Mouse (Mus musculus) adrenal gland, postnatal 10 days (tissue): Measurements from ENCODE around the gene Kdm5a. TPM values are rescaled to one million over a fixed set of nuclear protein-coding genes. Genes with fewer than 3 reads are reported as not detected.

Experiments
- total RNA-seq, 2 experiments: library from RNA; stranded (reverse); gene quantifications; 2 replicates each; pipeline ENCODE4 v1.2.3; 2021

The Kdm5a gene
- total RNA-seq, 2 experiments from 2014 or later = 47.6 to 61.9 TPM

Other genes starting within 250 kb of the Kdm5a start
- under 1 TPM; 0.24 to 0.27 TPM for gene D330020A13Rik, start 69.8 kb upstream of the Kdm5a start, total RNA-seq
- gene B4galnt3, start 69.6 kb upstream of the Kdm5a start, total RNA-seq = 1 to 10 TPM; 3.7 to 4.6 TPM
- gene Ccdc77, start 250 bp downstream of the Kdm5a start, total RNA-seq = 10 to 100 TPM in 1 of 2 experiments, 1 to 10 TPM in 1; 9.1 to 11.0 TPM
- gene Il17ra, start 99.1 kb downstream of the Kdm5a start, total RNA-seq = 10 to 100 TPM in 1 of 2 experiments, 1 to 10 TPM in 1; 9.6 to 11.3 TPM
- gene Tmem121b, start 129.7 kb downstream of the Kdm5a start, total RNA-seq = under 1 TPM; 0.12 to 0.15 TPM
- 10 to 100 TPM; 24.9 to 34.0 TPM for gene Hdhd5, start 167.2 kb downstream of the Kdm5a start, total RNA-seq